Mouse (Mus musculus) thymus, adult 2 months (tissue): ENCODE data around the gene Mr1.

Source experiments
- CTCF ChIP-seq: fragments of 200-500 bp; IDR thresholded peaks from 2 replicates; pipeline ENCODE4 v1.5.1; 2012; ENCODE audit warnings: mild to moderate bottlenecking, control low read depth, low read length, moderate library complexity, borderline replicate concordance; ENCODE audit not compliant: control insufficient read depth, poor library complexity, insufficient read depth; ENCODE audit errors: extremely low read depth
- POLR2A ChIP-seq: fragments of 200-500 bp; IDR thresholded peaks from 2 replicates; pipeline ENCODE4 v1.6.1; 2012; ENCODE audit warnings: mild to moderate bottlenecking, low read length, control low read depth, moderate library complexity; ENCODE audit not compliant: control insufficient read depth, poor library complexity, insufficient read depth; ENCODE audit errors: extremely low read depth

GRCm38 (mm10) chr1:155153906-155154305 lies 7.3 kb upstream of the Mr1 start:
- TF ChIP-seq CTCF (no peak), POLR2A (no peak)
